Mouse (Mus musculus) testis, postnatal 14 days (tissue): ENCODE measurements around the gene Gm20822.
"Not testable (repeated sequence)": the region's sequence is repeated elsewhere in the genome, so short reads cannot be mapped to it uniquely, and the experiment has no call there.

Experiments
- DNase-seq: peaks from one replicate; pipeline ENCODE4 v3.0.0; 2021; ENCODE audit warnings: low spot score

The Gm20822 gene

GRCm38 (mm10) chrY:15884671-15885070 lies at the start of gene Gm20822:
Gm20822 (minus strand) TSS chrY:15884771.
- DNase-seq, result not testable (repeated sequence)
